Mouse (Mus musculus) kidney, adult 9 months (tissue): ENCODE measurements around the gene Ctsa.
A peak's percentile ranks its signal among the peaks of the same experiment; 100 is the strongest.
"Not testable (repeated sequence)": the region's sequence is repeated elsewhere in the genome, so short reads cannot be mapped to it uniquely, and the experiment has no call there.

Experiments
- DNase-seq: peaks from one replicate; pipeline ENCODE4 v3.0.0; 2022

Gene Ctsa

GRCm38 (mm10) chr2:164805332-164805718 lies 27.3 kb upstream of the Ctsa start:
- no peak for DNase-seq

GRCm38 (mm10) chr2:164806614-164807013 lies 26.1 kb upstream of the Ctsa start:
- DNase-seq: no peak

- DNase-seq: no peak
These were observed 19.1 kb upstream of the Ctsa start for GRCm38 (mm10) chr2:164813557-164813956.

DNA sequence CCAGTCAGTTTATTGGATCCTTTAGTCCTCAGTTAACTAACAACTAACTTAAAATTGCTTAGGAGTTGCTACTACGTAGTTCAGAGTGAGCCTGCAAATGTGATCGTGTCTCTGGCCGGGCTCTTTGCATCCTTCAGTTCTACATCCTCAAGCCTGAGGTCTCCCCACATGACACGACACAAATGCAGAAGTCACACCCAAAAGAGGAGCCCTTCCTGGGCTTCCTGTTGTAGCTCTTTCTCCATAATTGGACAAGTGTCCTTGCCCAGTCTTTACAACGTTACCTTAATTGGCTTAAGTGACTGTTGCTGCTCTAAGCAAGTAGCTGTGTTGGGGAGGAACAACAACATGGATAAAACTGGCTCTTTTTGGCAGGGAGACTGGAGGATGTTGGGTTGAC lies 17.3 kb upstream of the Ctsa start:
- DNase-seq: no peak

DNA sequence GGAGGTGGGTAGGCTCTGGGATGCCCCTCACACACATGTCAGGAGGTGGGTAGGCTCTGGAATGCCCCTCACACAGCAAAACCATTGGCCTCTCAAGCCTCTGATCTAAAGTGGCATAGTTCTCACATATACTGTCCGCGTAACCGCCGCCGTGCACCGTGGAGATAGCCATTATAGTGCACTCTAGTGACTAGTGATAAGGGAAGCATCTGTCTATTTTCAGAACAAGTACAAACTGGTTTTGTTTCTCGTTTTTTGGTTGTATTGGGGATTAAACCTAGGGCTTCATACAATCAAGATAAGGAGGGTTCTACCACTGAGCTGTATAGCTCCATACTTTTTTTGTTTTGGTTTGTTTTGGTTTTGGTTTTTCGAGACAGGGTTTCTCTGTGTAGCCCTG lies 16.9 kb upstream of the Ctsa start:
- DNase-seq: no peak

- DNase-seq: no peak
These were observed 15.5 kb upstream of the Ctsa start for GRCm38 (mm10) chr2:164817206-164817605.

GRCm38 (mm10) chr2:164817703-164818102 lies 15.0 kb upstream of the Ctsa start:
- no peak for DNase-seq

- DNase-seq: no peak
These were observed 11.6 kb upstream of the Ctsa start for GRCm38 (mm10) chr2:164821060-164821459.

DNA sequence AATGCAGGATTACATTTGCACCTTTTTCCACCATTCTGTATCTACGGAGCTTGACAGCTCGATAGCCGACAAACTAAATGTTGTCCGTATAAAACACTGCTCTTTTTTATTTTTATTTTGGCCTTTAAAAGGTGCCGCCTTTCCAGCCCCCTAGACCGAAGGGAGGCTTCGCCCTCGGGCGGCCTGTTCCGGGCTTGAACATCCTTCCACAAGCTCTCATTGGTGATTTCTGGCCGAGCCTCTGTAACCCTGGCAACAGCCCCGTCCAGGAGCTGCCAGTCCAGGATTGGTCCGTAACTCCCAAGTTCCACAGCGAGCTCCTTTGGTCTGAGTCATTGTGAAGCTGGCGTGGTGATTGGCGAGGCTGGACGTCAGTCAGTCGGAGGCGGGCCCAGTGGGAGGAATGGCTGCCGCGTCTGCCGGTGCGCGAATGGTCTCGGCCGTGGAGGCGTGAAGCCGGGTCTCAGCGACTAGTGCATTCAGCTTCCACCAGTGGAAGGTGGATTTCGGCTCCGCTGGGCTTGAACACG lies 10.0 kb upstream of the Ctsa start, which contains the start of gene Zswim1:
TSS of gene Zswim1 (plus strand) at position 51 of the 530 bp plus-strand sequence.
- DNase-seq: peak; percentile 100

GRCm38 (mm10) chr2:164823181-164823585 lies 9.5 kb upstream of the Ctsa start:
- DNase-seq: no peak

DNA sequence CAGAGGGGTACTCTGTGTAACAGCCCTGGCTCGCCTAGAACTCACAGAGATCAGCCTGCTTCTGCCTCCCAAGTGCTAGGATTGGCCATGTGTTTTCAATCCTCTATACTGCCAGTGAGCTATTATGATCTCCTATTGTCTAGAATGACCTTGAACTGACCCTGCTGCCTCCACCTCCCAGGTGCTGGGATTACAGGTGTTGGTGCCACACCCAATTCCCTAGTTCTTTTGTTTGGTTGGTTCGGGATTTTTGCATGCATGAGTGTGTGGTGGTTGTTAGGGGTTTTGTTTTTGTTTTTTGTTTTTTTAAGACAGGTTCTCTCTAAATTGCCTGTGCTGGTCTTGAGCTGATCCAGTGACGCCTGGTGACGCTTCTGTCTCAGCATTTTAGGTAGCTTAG lies 8.7 kb upstream of the Ctsa start:
- no peak for DNase-seq

- DNase-seq: no peak
These were observed 7.2 kb upstream of the Ctsa start for GRCm38 (mm10) chr2:164825521-164825920.

- no peak for DNase-seq
These were observed 5.4 kb upstream of the Ctsa start for GRCm38 (mm10) chr2:164827146-164827850.

- no peak for DNase-seq
These were observed 4.2 kb upstream of the Ctsa start, which contains the start of gene Spata25 for GRCm38 (mm10) chr2:164828437-164828836. TSS of gene Spata25 (minus strand) at chr2:164828537.

DNA sequence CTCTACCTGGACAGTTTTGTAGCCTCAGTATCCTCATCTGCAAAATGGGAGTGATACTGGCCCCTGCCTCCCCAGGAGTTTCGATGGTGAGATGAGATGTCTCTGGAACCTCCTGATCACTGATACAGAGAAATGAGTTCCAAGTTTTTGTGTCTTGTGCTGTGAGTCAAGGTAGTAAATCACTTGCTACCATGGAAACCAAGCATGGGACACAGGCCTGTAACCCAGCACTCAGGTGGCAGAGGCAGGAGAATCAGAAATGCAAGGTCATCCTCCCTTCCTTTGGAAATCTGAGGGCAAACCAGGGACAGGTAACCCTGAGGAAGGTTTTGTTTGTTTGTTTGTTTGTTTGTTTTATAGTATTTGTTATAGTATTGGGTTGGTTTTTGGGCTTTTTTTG lies 3.6 kb upstream of the Ctsa start:
- no peak for DNase-seq

DNA sequence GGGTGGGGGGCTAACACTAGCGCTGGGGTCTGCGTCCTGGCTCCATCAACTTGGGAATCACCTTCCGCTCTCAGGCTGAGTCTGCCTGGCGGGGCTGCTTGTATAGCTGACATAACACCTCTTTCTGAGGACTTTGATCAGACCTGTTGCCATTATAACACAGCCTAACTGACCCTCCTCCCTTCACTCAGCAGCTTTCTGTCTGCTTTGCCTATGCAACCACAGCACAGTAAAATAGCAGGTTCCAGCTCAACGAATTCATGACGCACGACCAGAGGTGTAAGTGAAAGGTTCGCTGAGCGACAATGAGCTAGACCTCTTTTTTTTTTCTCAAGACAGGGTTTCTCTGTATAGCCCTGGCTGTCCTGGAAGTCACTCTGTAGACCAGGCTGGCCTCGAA lies 1.6 kb upstream of the Ctsa start:
- DNase-seq: no peak

- no peak for DNase-seq
These were observed 483 bp upstream of the Ctsa start for GRCm38 (mm10) chr2:164832032-164832747.

DNA sequence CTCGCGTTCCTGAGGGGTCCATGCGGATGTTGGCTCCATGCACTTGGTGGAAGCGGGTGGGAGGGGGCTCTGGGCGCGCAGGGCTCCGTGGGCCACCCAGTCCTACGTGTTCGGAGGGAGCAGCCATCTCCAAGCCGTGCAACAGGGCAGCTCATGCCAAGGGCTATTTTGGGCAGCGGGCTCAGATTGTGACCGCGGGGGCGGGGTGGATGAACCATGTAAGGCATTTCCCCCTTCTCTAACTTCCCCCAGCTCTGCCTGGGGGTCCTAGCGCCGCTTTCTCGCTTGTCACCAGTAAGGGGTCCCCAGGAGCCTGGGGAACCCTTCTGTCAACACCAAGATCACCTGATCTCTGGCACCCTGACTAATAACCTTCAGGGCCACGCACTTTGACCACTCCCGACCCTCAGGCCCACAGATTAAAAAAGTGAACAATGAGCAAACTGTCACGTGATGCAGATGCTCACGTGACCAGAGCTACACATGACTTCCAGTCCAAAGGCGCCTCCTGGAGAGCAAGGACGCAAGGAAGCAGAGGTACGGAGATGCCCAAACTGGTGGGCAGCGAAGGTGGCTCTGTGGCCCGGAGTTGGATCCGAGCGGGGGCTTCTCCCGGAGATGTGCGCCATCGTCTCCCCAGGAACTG lies 764 bp downstream of the Ctsa start, which contains the start of gene Neurl2:
TSS of gene Neurl2 (minus strand) at position 143 of the 646 bp plus-strand sequence.
- peak; percentile 98 for DNase-seq

DNA sequence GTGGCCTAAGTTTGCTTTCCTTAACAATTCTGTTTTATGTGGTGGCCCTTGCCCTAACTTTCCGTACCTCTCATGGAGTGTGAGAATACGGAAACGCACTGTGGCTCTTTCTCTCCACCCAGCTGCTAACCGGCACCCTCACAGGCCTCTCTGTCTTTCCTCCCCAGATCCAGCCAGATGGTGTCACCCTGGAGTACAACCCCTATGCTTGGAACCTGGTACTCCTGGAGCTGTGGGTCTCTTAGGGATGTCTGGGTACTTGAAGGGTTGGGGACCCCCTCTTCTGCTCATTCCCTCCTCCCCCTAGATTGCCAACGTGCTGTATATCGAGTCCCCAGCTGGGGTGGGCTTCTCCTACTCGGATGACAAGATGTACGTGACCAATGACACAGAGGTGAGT lies 1.9 kb downstream of the Ctsa start:
- peak; percentile 50 for DNase-seq

DNA sequence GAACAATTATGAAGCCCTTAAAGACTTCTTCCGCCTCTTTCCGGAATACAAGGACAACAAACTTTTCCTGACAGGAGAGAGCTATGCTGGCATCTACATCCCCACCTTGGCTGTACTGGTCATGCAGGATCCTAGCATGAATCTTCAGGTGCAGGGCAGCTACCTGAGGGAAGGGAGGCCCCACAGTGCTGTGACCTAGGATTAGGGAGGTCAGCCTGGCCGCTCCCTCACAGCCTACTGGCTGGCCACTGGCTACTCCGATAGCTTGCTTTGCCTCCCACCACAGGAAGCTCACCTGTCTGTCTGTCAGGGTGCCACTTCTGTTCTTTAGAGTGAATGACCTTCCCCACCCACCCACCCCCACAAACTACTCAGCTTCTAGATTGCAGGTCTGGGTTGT lies 2.5 kb downstream of the Ctsa start:
- no peak for DNase-seq

GRCm38 (mm10) chr2:164845782-164846181 lies 13.1 kb downstream of the Ctsa start:
- DNase-seq: no peak

- DNase-seq: no peak
These were observed 17.4 kb downstream of the Ctsa start for GRCm38 (mm10) chr2:164850061-164850460.

DNA sequence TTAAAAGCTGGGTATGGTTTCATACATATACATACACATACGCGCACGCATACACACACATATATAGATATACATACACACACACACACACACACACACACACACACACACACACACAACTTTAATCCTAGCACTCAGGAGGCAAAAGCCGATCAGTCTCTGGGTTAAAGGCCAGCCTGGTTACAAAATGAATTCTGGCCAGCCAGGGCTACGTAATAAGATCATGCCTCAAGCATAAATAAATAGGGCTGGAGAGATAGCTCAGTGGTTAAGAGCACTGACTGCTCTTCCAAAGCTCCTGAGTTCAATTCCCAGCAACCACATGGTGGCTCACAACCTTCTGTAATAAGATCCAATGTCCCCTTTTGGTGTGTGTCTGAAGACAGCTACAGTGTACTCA lies 22.9 kb downstream of the Ctsa start:
- not testable (repeated sequence) for DNase-seq
